Comparison of ENCODE assay signal across 8 mouse cellular contexts in genomic region chrX:50602461-50602875, GRCm38 (mm10).
DNase-seq lines count a peak whose midpoint lies in the region; ATAC-seq and TF ChIP-seq lines count a peak whose summit lies in the region.
"Not testable (repeated sequence)": the region's sequence is repeated elsewhere in the genome, so short reads cannot be mapped to it uniquely, and the experiment has no call there.

No protein-coding gene starts in this region.

- 0 out of 2 replicates have a peak overlapping the region, but pooled peaks have one; percentile 21 for H3K4me2 ChIP-seq in embryonic facial prominence, embryonic 12.5 days (replicated peaks)
- H3K4me2 ChIP-seq in hindbrain, embryonic 14.5 days (replicated peaks), result peak overlapping the region; percentile 36
- peak overlapping the region; percentile 48 for H3K4me2 ChIP-seq in liver, postnatal 0 days (ENCODE audit: low read depth, low read length)
- peak overlapping the region; percentile 39 for H3K4me2 ChIP-seq in midbrain, embryonic 16.5 days (ENCODE audit: low read length)
- not testable (repeated sequence) for H3K4me2 ChIP-seq in stomach, postnatal 0 days (replicated peaks; ENCODE audit: low read depth)

- peak; percentile 47 for DNase-seq in Muller cell, postnatal 12 days (ENCODE audit: inconsistent ontology term)
- DNase-seq in heart, adult 11 months, result peak; percentile 88
- peak; percentile 25 for DNase-seq in hindbrain, embryonic 14.5 days (ENCODE audit: low spot score)
- peak; percentile 54 to 63 for DNase-seq in layer of hippocampus, postnatal 25 days (ENCODE audit: extremely low spot score in 1 of 2, low spot score in 1 of 2)
- peak; percentile 17 for DNase-seq in liver, postnatal 0 days
- not testable (repeated sequence) for DNase-seq in stomach, postnatal 0 days (ENCODE audit: low spot score)

- TF ChIP-seq CTCF in liver, postnatal 0 days (IDR thresholded peaks at IDR 0.05; ENCODE audit: low read depth), result peak; percentile 61
- TF ChIP-seq CTCF in stomach, postnatal 0 days (IDR thresholded peaks at IDR 0.05; ENCODE audit: low read depth), result peak; percentile 57

- H3K9ac ChIP-seq in embryonic facial prominence, embryonic 12.5 days; liver, postnatal 0 days (replicated peaks); midbrain, embryonic 16.5 days (ENCODE audit: low read depth, low read length); stomach, postnatal 0 days (ENCODE audit: low read length): not testable (repeated sequence)
- peak overlapping the region; percentile 46; the same call in 1 of the 2 replicates for H3K9ac ChIP-seq in hindbrain, embryonic 14.5 days

- not testable (repeated sequence) for H3K9me3 ChIP-seq in embryonic facial prominence, embryonic 12.5 days; hindbrain, embryonic 14.5 days (ENCODE audit: control insufficient read depth, low read length); liver, postnatal 0 days (ENCODE audit: low read length); midbrain, embryonic 16.5 days (replicated peaks; ENCODE audit: control insufficient read depth, low read length, poor library complexity, severe bottlenecking); stomach, postnatal 0 days (ENCODE audit: control insufficient read depth, low read length)

- WGBS in embryonic facial prominence, embryonic 12.5 days, result 65% methylated on average over 9 of the region's 9 CpGs
- WGBS in hindbrain, embryonic 14.5 days, result 68% methylated on average over 9 of the region's 9 CpGs
- WGBS in liver, postnatal 0 days (ENCODE audit: insufficient replicate concordance), result 56% methylated on average over 9 of the region's 9 CpGs
- WGBS in midbrain, embryonic 16.5 days, result 75% methylated on average over 8 of the region's 9 CpGs
- WGBS in stomach, postnatal 0 days, result 66% methylated on average over 8 of the region's 9 CpGs

- not testable (repeated sequence) for TF ChIP-seq EP300 in liver, postnatal 0 days (IDR thresholded peaks at IDR 0.05; ENCODE audit: low read depth); stomach, postnatal 0 days (optimal IDR thresholded peaks at IDR 0.05)

- H3K4me3 ChIP-seq in embryonic facial prominence, embryonic 12.5 days, result peak overlapping the region; percentile 17; the same call in 1 of the 2 replicates
- peak overlapping the region; percentile 22 for H3K4me3 ChIP-seq in hindbrain, embryonic 14.5 days (replicated peaks; ENCODE audit: low read length)
- H3K4me3 ChIP-seq in liver, postnatal 0 days (ENCODE audit: low read depth, low read length), result peak overlapping the region; percentile 15; the same call in 1 of the 2 replicates
- H3K4me3 ChIP-seq in midbrain, embryonic 16.5 days (ENCODE audit: low read depth, low read length), result peak overlapping the region; percentile 17; the same call in 1 of the 2 replicates
- peak overlapping the region; percentile 6; the same call in 1 of the 2 replicates for H3K4me3 ChIP-seq in stomach, postnatal 0 days (ENCODE audit: low read depth, low read length)

- H3K36me3 ChIP-seq in embryonic facial prominence, embryonic 12.5 days, result peaks cover 13% of the 10 kb centered on the region
- 0 out of 2 replicates have a peak, but pooled peaks cover 13% of the 10 kb centered on the region for H3K36me3 ChIP-seq in hindbrain, embryonic 14.5 days (replicated peaks; ENCODE audit: control insufficient read depth, insufficient read depth)
- H3K36me3 ChIP-seq in liver, postnatal 0 days (replicated peaks; ENCODE audit: insufficient read depth, low read length); midbrain, embryonic 16.5 days (ENCODE audit: control insufficient read depth, insufficient read depth, low read length); stomach, postnatal 0 days (ENCODE audit: control insufficient read depth, insufficient read depth, low read length): not testable (repeated sequence)

- ATAC-seq in embryonic facial prominence, embryonic 12.5 days (ENCODE audit: insufficient number of reproducible peaks, insufficient read depth, low FRiP score, low TSS enrichment); hindbrain, embryonic 14.5 days (ENCODE audit: low FRiP score): not testable (repeated sequence)
- ATAC-seq in liver, postnatal 0 days, result peak; percentile 44; the same call in 1 of the 2 replicates
- ATAC-seq in midbrain, embryonic 16.5 days, result peak; percentile 4; the same call in 1 of the 2 replicates
- peak; percentile 51; the same call in 1 of the 2 replicates for ATAC-seq in stomach, postnatal 0 days (ENCODE audit: low FRiP score, low TSS enrichment)

- not testable (repeated sequence) for H3K4me1 ChIP-seq in embryonic facial prominence, embryonic 12.5 days; hindbrain, embryonic 14.5 days (replicated peaks; ENCODE audit: control insufficient read depth, insufficient read depth, low read length); liver, postnatal 0 days (ENCODE audit: insufficient read depth); midbrain, embryonic 16.5 days (ENCODE audit: control insufficient read depth, insufficient read depth, low read length); stomach, postnatal 0 days (replicated peaks; ENCODE audit: control insufficient read depth, insufficient read depth)

- not testable (repeated sequence) for H3K27ac ChIP-seq in embryonic facial prominence, embryonic 12.5 days; liver, postnatal 0 days (ENCODE audit: low read depth); stomach, postnatal 0 days (replicated peaks)
- peak overlapping the region; percentile 59 for H3K27ac ChIP-seq in hindbrain, embryonic 14.5 days
- H3K27ac ChIP-seq in midbrain, embryonic 16.5 days (ENCODE audit: low read length), result peak overlapping the region; percentile 69

- H3K27me3 ChIP-seq in embryonic facial prominence, embryonic 12.5 days; hindbrain, embryonic 14.5 days (ENCODE audit: control insufficient read depth, insufficient read depth, low read length); liver, postnatal 0 days (ENCODE audit: insufficient read depth, low read length); midbrain, embryonic 16.5 days (ENCODE audit: control insufficient read depth, insufficient read depth, low read depth, low read length); stomach, postnatal 0 days (ENCODE audit: control insufficient read depth, insufficient read depth, low read length): not testable (repeated sequence)
